Mouse (Mus musculus) cerebellum, postnatal 36 days (tissue): ENCODE data around the gene Elf5.

ENCODE experiments used
- DNase-seq, 2 experiments: peaks; one replicate each; pipeline ENCODE4 v3.0.0; 2021 to 2022; ENCODE audit warnings: mixed read lengths in 2 of 2

Elf5 gene

DNA sequence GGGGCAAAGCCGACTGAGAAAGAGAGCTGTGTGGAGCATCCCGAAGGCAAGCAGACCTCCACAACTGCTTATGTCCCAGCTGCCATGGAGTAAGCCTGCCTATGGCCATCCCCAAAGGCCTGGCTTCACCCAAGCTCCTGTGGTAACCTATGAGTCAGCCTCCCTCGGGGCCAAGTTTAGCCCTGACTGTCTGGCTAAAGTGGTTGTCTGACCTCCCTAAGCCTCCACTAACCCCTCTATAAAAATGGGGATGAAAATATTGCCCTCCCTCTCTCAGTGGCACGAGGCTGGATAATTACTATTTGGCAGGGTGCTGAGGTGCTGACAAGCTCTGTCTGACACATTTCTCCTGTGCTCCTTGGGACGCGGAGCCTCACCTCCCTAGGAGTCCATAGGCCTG lies at the start of gene Elf5:
Gene Elf5, plus strand, starts transcription at position 341 of the 400 bp plus-strand sequence.
- DNase-seq = no peak

DNA sequence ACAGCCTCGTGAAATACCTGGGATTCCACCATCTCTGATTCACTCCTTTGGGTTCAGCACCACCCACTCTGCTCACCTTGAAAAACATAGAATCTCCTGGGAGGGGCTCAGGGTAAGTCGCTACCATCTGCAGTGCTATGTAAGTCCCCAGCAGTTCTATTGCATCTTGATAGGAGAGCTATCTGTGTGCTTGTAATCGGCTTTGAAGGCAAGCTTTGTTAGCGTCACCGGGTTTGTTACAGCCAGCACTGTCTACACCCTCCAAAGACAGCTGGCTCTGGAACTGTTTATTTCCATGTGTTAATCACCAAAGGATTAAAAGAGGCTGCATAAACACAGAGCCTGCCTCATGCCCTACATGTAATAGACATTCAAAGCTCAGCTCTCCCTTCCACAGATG lies 38.9 kb upstream of the Elf5 start:
- no peak for DNase-seq

GRCm38 (mm10) chr2:103379502-103380160 lies 31.9 kb upstream of the Elf5 start:
- DNase-seq = no peak

GRCm38 (mm10) chr2:103382174-103382573 lies 29.3 kb upstream of the Elf5 start:
- no peak for DNase-seq

GRCm38 (mm10) chr2:103387881-103388280 lies 23.6 kb upstream of the Elf5 start:
- DNase-seq = no peak

GRCm38 (mm10) chr2:103388311-103388710 lies 23.2 kb upstream of the Elf5 start:
- DNase-seq = no peak

GRCm38 (mm10) chr2:103390086-103390988 lies 21.2 kb upstream of the Elf5 start:
- peak; percentile 34 to 35 for DNase-seq

- no peak for DNase-seq
These were observed 19.9 kb upstream of the Elf5 start for GRCm38 (mm10) chr2:103391626-103392025.

- DNase-seq = no peak
These were observed 13.4 kb upstream of the Elf5 start for GRCm38 (mm10) chr2:103398110-103398509.

GRCm38 (mm10) chr2:103400691-103401090 lies 10.8 kb upstream of the Elf5 start:
- DNase-seq = no peak

DNA sequence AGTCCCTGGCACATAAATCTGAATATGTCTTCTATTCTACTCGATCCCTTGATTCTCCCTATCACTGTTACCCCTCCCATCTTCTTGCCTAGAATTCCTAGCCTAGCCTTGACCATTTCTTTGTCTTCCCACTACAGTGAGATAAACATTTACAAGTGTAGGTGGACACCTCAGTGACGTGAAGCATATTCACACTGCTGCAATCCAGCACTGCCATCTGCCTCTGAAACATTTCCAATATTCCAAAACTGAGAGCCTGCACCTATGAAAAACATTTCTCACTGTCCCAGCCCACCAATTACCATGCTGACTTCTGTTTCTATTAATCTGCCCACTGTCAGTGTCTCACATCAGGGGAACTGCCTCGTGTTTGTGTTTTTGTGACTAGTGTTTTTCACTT lies 5.2 kb upstream of the Elf5 start:
- DNase-seq = no peak

DNA sequence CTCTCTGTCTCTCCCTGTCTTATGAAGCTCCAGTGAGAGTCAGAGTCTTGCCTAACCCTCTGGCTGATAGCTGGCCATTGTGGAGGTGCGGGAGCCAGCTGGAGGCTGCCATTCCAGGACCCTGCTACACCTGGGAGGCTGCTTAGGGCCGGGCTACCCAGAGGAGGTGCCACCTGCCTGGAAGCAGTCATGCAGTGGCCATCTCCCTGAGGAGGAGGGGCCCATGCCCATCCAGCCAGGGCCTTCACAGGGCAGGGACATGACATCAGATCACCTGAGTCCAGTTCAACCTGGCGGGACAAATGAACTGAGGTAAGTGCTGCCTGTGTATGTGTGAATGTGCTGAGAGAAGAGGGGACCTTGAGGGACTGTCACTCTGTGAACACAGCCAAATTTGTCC lies 328 bp downstream of the Elf5 start:
- no peak for DNase-seq

DNA sequence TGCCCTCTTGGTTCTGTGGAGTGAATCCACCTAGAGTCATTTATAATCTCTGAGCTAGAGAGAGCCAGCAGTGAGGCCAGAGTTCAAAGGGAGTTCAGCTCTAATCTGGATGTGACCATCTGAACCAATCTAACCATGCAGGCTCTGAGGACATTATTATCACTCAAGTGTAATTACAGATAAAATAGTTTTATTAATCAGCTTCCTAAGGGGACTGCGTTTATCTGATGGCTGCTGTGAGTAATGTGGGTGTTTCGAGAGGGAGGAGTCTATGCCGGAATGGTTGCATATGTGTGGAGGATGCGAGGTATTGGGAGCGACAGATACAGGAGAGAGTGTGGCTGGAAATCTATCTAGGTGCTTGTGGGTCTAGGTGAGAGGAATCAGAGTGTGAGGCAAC lies 1.9 kb downstream of the Elf5 start:
- DNase-seq = no peak

GRCm38 (mm10) chr2:103415774-103416173 lies 4.3 kb downstream of the Elf5 start:
- no peak for DNase-seq

GRCm38 (mm10) chr2:103420650-103421507 lies 9.4 kb downstream of the Elf5 start:
- no peak for DNase-seq

GRCm38 (mm10) chr2:103423884-103424283 lies 12.4 kb downstream of the Elf5 start:
- DNase-seq = no peak

GRCm38 (mm10) chr2:103424349-103425026 lies 13.0 kb downstream of the Elf5 start:
- peak; percentile 58 for DNase-seq

GRCm38 (mm10) chr2:103425456-103426063 lies 14.1 kb downstream of the Elf5 start:
- DNase-seq = no peak

- no peak for DNase-seq
These were observed 16.9 kb downstream of the Elf5 start for GRCm38 (mm10) chr2:103428356-103428755.

GRCm38 (mm10) chr2:103430712-103431111 lies 19.2 kb downstream of the Elf5 start:
- DNase-seq = no peak

- no peak for DNase-seq
These were observed 21.3 kb downstream of the Elf5 start for GRCm38 (mm10) chr2:103432695-103433275.

DNA sequence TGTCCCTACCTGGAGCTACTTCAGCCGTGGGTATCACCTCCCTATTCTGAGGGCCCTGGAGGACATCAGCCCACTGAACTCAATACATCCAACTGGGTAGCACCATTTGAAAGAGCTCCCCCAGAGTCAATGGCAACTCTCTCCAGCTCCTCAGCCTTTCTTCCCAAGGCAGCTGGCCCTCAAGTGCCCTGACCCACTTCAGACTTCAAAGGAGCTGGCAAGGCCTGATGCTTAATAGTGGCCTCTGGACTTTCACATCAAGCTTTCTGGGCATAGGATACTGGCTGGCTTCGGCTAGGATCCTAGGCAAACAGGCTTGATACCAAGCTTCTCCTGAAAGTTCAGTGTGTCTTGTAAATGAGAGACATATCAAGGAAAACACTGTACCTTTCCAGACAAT lies 23.6 kb downstream of the Elf5 start:
- no peak for DNase-seq
